Mouse (Mus musculus) gastrocnemius, postnatal 36 days (tissue): Measurements from ENCODE around the gene Itgb1bp1. TPM values are rescaled to one million over a fixed set of nuclear protein-coding genes. Genes with fewer than 3 reads are reported as not detected.

Experiments
- DNase-seq, 2 experiments: peaks; one replicate each; pipeline ENCODE4 v3.0.0; 2022
- intact Hi-C: fragments of 180-260 bp; cut with DNase I; formaldehyde crosslinking; loops from one replicate; pipeline ENCODE4 v1.15.1; 2025
- long read RNA-seq, 2 experiments: library from polyadenylated mRNA; stranded (forward); transcript quantifications; one replicate each; pipeline ENCODE4 v2.0.0; 2021
- total RNA-seq, 2 experiments: library from RNA; stranded (reverse); gene quantifications; 2 replicates each; pipeline ENCODE4 v1.2.3; 2021

Itgb1bp1 gene
- total RNA-seq, result 10 to 100 TPM; 35.8 to 39.7 TPM
- long read RNA-seq, experiment 1, transcript Itgb1bp1-201 (7 exons, 1,921 nt), result major isoform, 24 of 40 reads
- long read RNA-seq, experiment 1, transcript Itgb1bp1-206 (7 exons, 1,701 nt), result minor isoform, 13 of 40 reads
- long read RNA-seq, experiment 1, partial matches to known transcripts, result 2 of 40 reads
- long read RNA-seq, experiment 1, other reads (novel, unspliced or antisense), result 1 of 40 reads
- long read RNA-seq, experiment 2, transcript Itgb1bp1-206 (7 exons, 1,701 nt), result minor isoform, 8 of 39 reads
- long read RNA-seq, experiment 2, transcript Itgb1bp1-201 (7 exons, 1,921 nt), result major isoform, 28 of 39 reads
- long read RNA-seq, experiment 2, partial matches to known transcripts, result 1 of 39 reads
- long read RNA-seq, experiment 2, other reads (novel, unspliced or antisense), result 2 of 39 reads

GRCm38 (mm10) chr12:21286243-21286622, at the start of gene Itgb1bp1:
Gene Itgb1bp1 (minus strand): TSS chr12:21286284.
- intact Hi-C loops, result no loop called here
- peak; percentile 99 for DNase-seq

- no peak for DNase-seq
- intact Hi-C loops, result no loop called here
Observed at GRCm38 (mm10) chr12:21335869-21336268, 49.8 kb upstream of the Itgb1bp1 start.

GRCm38 (mm10) chr12:21333766-21334165, 47.7 kb upstream of the Itgb1bp1 start:
- no peak for DNase-seq
- intact Hi-C loops, result no loop called here

GRCm38 (mm10) chr12:21333021-21333420, 46.9 kb upstream of the Itgb1bp1 start:
- intact Hi-C loops, result no loop called here
- no peak for DNase-seq

- intact Hi-C loops, result no loop called here
Observed at GRCm38 (mm10) chr12:21331711-21332110, 45.6 kb upstream of the Itgb1bp1 start.

GRCm38 (mm10) chr12:21330961-21331576, 45.0 kb upstream of the Itgb1bp1 start:
- DNase-seq, result no peak

More at GRCm38 (mm10) chr12:21331711-21332110, 45.6 kb upstream of the Itgb1bp1 start:
- no peak for DNase-seq

GRCm38 (mm10) chr12:21329661-21330400, 43.7 kb upstream of the Itgb1bp1 start:
- no peak for DNase-seq

More at GRCm38 (mm10) chr12:21330961-21331576, 45.0 kb upstream of the Itgb1bp1 start:
- intact Hi-C loops, result no loop called here

GRCm38 (mm10) chr12:21326325-21326724, 40.2 kb upstream of the Itgb1bp1 start:
- intact Hi-C loops, result no loop called here
- DNase-seq, result peak in 1 of 2 experiments; percentile 15

More at GRCm38 (mm10) chr12:21329661-21330400, 43.7 kb upstream of the Itgb1bp1 start:
- intact Hi-C loops, result no loop called here

- no peak for DNase-seq
- intact Hi-C loops, result no loop called here
Observed at GRCm38 (mm10) chr12:21325266-21325665, 39.2 kb upstream of the Itgb1bp1 start.

GRCm38 (mm10) chr12:21324101-21324500, 38.0 kb upstream of the Itgb1bp1 start:
- intact Hi-C loops, result no loop called here

GRCm38 (mm10) chr12:21322856-21323255, 36.8 kb upstream of the Itgb1bp1 start:
- no peak for DNase-seq
- intact Hi-C loops, result no loop called here

More at GRCm38 (mm10) chr12:21324101-21324500, 38.0 kb upstream of the Itgb1bp1 start:
- DNase-seq, result no peak

- intact Hi-C loops, result no loop called here
- DNase-seq, result no peak
Observed at GRCm38 (mm10) chr12:21322296-21322695, 36.2 kb upstream of the Itgb1bp1 start.

- DNase-seq, result no peak
- intact Hi-C loops, result no loop called here
Observed at GRCm38 (mm10) chr12:21321170-21321569, 35.1 kb upstream of the Itgb1bp1 start.

GRCm38 (mm10) chr12:21320317-21320716, 34.2 kb upstream of the Itgb1bp1 start:
- intact Hi-C loops, result no loop called here

GRCm38 (mm10) chr12:21318143-21318895, 32.2 kb upstream of the Itgb1bp1 start:
- intact Hi-C loops, result no loop called here
- DNase-seq, result peak; percentile 29 to 40

More at GRCm38 (mm10) chr12:21320317-21320716, 34.2 kb upstream of the Itgb1bp1 start:
- no peak for DNase-seq

- intact Hi-C loops, result no loop called here
Observed at GRCm38 (mm10) chr12:21316869-21317265, 30.8 kb upstream of the Itgb1bp1 start.

GRCm38 (mm10) chr12:21315923-21316868, 30.1 kb upstream of the Itgb1bp1 start, which contains the start of gene Iah1:
Gene Iah1 (plus strand): TSS chr12:21316389.
- intact Hi-C loops, result no loop called here
- DNase-seq, result peak; percentile 70 to 79

More at GRCm38 (mm10) chr12:21316869-21317265, 30.8 kb upstream of the Itgb1bp1 start:
- DNase-seq, result peak in 1 of 2 experiments; percentile 38

GRCm38 (mm10) chr12:21312201-21312600, 26.1 kb upstream of the Itgb1bp1 start:
- intact Hi-C loops, result no loop called here
- DNase-seq, result no peak

GRCm38 (mm10) chr12:21306721-21307120, 20.6 kb upstream of the Itgb1bp1 start:
- intact Hi-C loops, result no loop called here
- DNase-seq, result no peak
